Mouse (Mus musculus): ENCODE measurements around the gene Spata31d1a. TPM values are rescaled to one million over a fixed set of nuclear protein-coding genes. Genes with fewer than 3 reads are reported as not detected.

The Spata31d1a gene
- polyA plus RNA-seq (2011; ENCODE audit: insufficient read depth, insufficient read length, low replicate concordance, missing spikeins): not detected in 2 replicates

DNA sequence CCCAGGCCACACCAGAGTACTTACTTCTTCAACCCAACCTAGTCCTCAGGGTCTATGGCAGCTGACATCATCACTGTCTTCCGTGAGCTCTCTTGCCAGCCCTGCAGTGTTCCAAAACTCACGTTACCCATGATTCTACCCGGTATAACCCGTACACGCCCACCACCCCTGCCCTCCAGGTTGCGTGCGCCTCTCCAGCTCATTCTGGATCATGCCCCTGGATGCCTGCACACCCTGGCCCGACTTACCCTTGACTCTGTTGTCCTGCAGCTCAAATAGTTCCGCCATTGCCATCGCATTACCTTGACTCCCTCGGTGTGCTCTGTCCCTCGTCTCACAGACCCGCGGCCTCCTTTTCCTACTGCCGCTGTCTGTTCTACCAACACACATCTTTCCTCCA, at the start of gene Spata31d1a:
Gene Spata31d1a (minus strand): TSS at position 101 of the 400 bp plus-strand sequence.
- no peak within 1 kb of the TSS for H3K4me3 ChIP-seq (replicated peaks; ENCODE audit: control insufficient read depth, low read depth, low read length)
- TF ChIP-seq CTCF (IDR thresholded peaks at IDR 0.05; ENCODE audit: control insufficient read depth, insufficient read depth, low read length): no peak
- 86% methylated on average over 15 of the region's 15 CpGs for whole genome bisulfite sequencing

DNA sequence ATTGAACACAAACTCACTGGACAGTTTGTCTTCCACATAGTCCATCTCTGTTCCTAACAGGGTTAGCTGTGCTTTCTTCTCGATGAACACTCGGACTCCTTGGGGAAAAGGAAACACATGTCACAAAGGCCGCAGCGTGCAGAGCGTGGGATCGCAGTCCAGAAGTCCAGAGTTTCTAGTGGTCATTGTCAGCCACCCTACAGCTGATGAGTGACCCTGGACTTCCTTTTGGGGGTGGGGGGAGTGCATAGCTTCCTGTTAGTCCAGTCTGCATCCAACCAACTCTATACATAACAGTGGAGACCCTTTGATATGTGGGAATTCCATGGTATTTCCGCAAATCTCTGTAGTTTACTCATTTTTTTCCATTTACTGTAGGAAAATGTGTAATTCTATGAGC, 46.8 kb upstream of the Spata31d1a start:
- TF ChIP-seq POLR2A (IDR thresholded peaks at IDR 0.05; ENCODE audit: borderline replicate concordance, control insufficient read depth, low read depth, low read length) (no peak), CTCF (IDR thresholded peaks at IDR 0.05; ENCODE audit: control insufficient read depth, insufficient read depth, low read length) (no peak)
- no peak overlapping the region for H3K4me3 ChIP-seq (replicated peaks; ENCODE audit: control insufficient read depth, low read depth, low read length)
- H3K27ac ChIP-seq (ENCODE audit: control insufficient read depth, insufficient read depth, low read depth, low read length, poor library complexity): no peak overlapping the region
- WGBS: 93% methylated on average over 7 of the region's 7 CpGs
- H3K4me1 ChIP-seq (ENCODE audit: control insufficient read depth, insufficient read depth, low read length): no peaks in the 10 kb centered on the region; the same call in 1 of the 2 replicates

More for the DNA sequence above, at the start of gene Spata31d1a:
- no peak within 1 kb of the TSS for H3K27ac ChIP-seq (ENCODE audit: control insufficient read depth, insufficient read depth, low read depth, low read length, poor library complexity)
- H3K4me1 ChIP-seq (ENCODE audit: control insufficient read depth, insufficient read depth, low read length): no peaks in the 10 kb centered on the region

DNA sequence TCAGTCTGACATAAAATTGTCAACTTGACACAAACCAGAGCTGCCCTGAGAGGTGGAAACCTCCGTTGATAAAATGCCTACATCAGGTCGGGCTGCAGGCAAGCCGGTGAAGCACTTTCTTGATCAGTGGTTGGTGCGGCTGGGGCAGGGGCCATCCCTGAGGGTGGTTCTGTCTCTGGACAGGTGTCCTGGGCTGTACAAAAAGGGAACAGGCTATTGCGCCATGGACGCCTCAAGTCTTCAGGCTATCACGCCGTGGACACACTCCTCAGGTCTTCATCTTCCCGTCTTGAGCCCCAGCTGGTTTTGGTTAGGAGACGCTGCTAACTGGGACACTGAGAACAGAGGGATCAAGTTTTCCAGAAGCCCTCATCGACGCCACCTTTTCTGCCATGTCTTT, 40.2 kb upstream of the Spata31d1a start:
- H3K4me1 ChIP-seq (ENCODE audit: control insufficient read depth, insufficient read depth, low read length): no peaks in the 10 kb centered on the region; the same call in 1 of the 2 replicates
- TF ChIP-seq POLR2A (IDR thresholded peaks at IDR 0.05; ENCODE audit: borderline replicate concordance, control insufficient read depth, low read depth, low read length) (no peak), CTCF (IDR thresholded peaks at IDR 0.05; ENCODE audit: control insufficient read depth, insufficient read depth, low read length) (no peak)
- WGBS: 73% methylated on average over 12 of the region's 12 CpGs
- H3K4me3 ChIP-seq (replicated peaks; ENCODE audit: control insufficient read depth, low read depth, low read length): no peak overlapping the region
- no peak overlapping the region for H3K27ac ChIP-seq (ENCODE audit: control insufficient read depth, insufficient read depth, low read depth, low read length, poor library complexity)

DNA sequence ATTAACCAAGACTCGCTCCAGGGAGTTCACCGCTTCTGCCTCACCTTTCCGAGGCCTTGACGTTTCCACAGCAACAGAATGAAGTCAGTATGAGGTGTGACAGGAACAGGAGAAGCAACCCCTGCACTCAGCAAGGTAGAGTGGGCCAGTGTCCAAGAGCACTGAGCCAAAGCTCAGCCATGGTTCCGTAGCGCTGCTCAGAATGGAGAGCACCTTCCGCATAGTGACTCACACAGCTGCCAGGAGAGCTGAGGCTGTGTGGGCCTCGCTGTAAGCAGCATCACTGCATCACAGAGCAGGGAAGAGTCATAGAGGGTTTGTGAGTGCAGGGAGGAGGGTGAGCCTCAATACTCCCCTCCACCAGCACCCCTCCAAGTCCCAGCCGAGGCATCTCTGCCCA, 36.6 kb upstream of the Spata31d1a start, which contains the start of gene 1700014D04Rik:
Gene 1700014D04Rik (minus strand): TSS at position 42 of the 400 bp plus-strand sequence.
- no peaks in the 10 kb centered on the region for H3K4me1 ChIP-seq (ENCODE audit: control insufficient read depth, insufficient read depth, low read length)
- WGBS: 87% methylated on average over 9 of the region's 9 CpGs
- no peak for TF ChIP-seq POLR2A (IDR thresholded peaks at IDR 0.05; ENCODE audit: borderline replicate concordance, control insufficient read depth, low read depth, low read length)
- no peak for TF ChIP-seq CTCF (IDR thresholded peaks at IDR 0.05; ENCODE audit: control insufficient read depth, insufficient read depth, low read length)
- H3K4me3 ChIP-seq (replicated peaks; ENCODE audit: control insufficient read depth, low read depth, low read length): no peak within 1 kb of the TSS
- no peak within 1 kb of the TSS for H3K27ac ChIP-seq (ENCODE audit: control insufficient read depth, insufficient read depth, low read depth, low read length, poor library complexity)

DNA sequence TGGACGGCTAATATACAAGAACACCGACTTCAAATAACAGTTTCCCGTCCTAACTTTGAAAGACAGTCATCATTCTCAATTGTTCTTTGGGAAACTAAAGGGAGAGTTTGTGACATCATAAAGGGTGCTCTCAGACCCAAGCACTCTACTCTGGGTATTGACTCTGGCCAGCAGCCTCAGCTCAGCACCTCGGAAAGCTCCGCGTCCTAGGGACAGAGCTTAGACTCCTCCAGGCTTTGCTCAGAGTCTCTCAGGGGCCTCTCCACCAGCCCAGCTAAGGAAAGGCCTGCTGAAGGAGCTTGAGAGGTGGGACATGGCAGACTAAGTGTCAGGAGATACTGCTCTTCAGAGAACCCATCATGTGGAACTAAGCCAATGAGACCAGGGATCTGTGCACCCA, 36.0 kb upstream of the Spata31d1a start:
- Histone ChIP-seq H3K27ac (ENCODE audit: control insufficient read depth, insufficient read depth, low read depth, low read length, poor library complexity) (no peak overlapping the region), H3K4me1 (ENCODE audit: control insufficient read depth, insufficient read depth, low read length) (no peaks in the 10 kb centered on the region), H3K4me3 (replicated peaks; ENCODE audit: control insufficient read depth, low read depth, low read length) (no peak overlapping the region)
- WGBS: 87% methylated on average over 6 of the region's 6 CpGs
- no peak for TF ChIP-seq POLR2A (IDR thresholded peaks at IDR 0.05; ENCODE audit: borderline replicate concordance, control insufficient read depth, low read depth, low read length)
- TF ChIP-seq CTCF (IDR thresholded peaks at IDR 0.05; ENCODE audit: control insufficient read depth, insufficient read depth, low read length): no peak

DNA sequence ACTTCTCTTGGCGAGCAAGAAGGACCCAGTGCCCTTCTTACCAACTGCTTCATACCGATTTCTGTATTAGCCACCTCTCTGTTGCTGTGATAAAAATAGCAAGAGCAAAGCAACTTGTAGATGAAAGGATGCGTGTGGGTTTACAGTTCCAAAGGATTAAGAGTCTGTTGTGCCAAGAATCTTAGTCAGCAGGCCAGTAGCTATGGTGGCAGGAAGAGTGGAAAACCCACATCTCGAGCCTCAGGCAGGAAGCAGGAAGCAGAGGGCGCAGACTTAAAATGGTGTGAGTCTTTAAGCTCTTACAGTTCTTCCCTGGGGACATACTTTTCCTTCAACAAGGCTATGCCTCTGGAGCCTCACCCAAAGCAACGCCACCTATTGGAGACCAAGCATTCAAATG, 35.3 kb upstream of the Spata31d1a start:
- WGBS: 44% methylated on average over 6 of the region's 6 CpGs
- Histone ChIP-seq H3K4me3 (replicated peaks; ENCODE audit: control insufficient read depth, low read depth, low read length) (no peak overlapping the region), H3K4me1 (ENCODE audit: control insufficient read depth, insufficient read depth, low read length) (no peaks in the 10 kb centered on the region), H3K27ac (ENCODE audit: control insufficient read depth, insufficient read depth, low read depth, low read length, poor library complexity) (no peak overlapping the region)
- TF ChIP-seq CTCF (IDR thresholded peaks at IDR 0.05; ENCODE audit: control insufficient read depth, insufficient read depth, low read length): no peak
- no peak for TF ChIP-seq POLR2A (IDR thresholded peaks at IDR 0.05; ENCODE audit: borderline replicate concordance, control insufficient read depth, low read depth, low read length)

DNA sequence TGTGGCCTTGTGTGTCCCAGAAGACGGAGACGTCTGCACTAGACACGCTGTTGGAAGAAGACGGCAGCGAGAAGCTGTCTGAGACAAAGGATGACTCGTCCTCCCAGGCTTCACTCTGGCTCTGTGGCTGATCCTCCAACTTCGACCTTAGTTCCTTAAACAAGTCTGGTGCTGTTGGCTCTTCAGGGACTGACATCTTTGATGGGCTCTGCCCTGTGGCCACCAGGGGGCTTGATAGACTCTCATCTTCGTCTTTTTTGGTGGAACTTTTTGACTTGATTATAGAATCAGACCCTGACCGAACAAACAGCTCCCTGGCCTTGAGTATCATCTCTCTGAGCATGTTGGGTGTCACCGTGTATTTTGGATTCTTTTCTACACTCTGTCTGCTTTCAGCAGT, 31.6 kb upstream of the Spata31d1a start:
- Histone ChIP-seq H3K4me1 (ENCODE audit: control insufficient read depth, insufficient read depth, low read length) (no peaks in the 10 kb centered on the region; the same call in 1 of the 2 replicates), H3K27ac (ENCODE audit: control insufficient read depth, insufficient read depth, low read depth, low read length, poor library complexity) (no peak overlapping the region)
- TF ChIP-seq POLR2A (IDR thresholded peaks at IDR 0.05; ENCODE audit: borderline replicate concordance, control insufficient read depth, low read depth, low read length) (no peak), CTCF (IDR thresholded peaks at IDR 0.05; ENCODE audit: control insufficient read depth, insufficient read depth, low read length) (peak; percentile 50; the same call in 1 of the 2 replicates)

DNA sequence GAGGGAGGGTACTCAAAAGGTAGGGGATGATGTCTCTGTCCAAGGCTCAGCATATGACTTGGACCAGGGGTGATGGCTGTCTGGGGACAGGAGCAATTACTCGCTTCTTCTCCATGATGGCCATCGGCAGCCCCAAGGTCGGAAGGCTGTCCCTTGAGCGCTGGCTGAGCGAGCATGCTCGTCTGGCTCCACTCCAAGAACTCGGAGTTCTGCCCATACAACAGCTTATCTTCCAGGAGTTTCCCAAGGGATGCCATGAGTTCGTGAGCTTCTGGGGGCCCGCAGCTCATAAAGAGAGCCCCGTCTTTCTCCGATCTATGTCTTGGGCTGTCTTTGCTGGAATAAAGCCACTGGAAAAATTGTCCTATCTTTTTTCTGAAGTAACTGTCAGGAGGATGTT, 31.0 kb upstream of the Spata31d1a start:
- no peak for TF ChIP-seq POLR2A (IDR thresholded peaks at IDR 0.05; ENCODE audit: borderline replicate concordance, control insufficient read depth, low read depth, low read length)
- no peak for TF ChIP-seq CTCF (IDR thresholded peaks at IDR 0.05; ENCODE audit: control insufficient read depth, insufficient read depth, low read length)
- H3K4me3 ChIP-seq (replicated peaks; ENCODE audit: control insufficient read depth, low read depth, low read length): no peak overlapping the region
- H3K27ac ChIP-seq (ENCODE audit: control insufficient read depth, insufficient read depth, low read depth, low read length, poor library complexity): no peak overlapping the region
- H3K4me1 ChIP-seq (ENCODE audit: control insufficient read depth, insufficient read depth, low read length): no peaks in the 10 kb centered on the region; the same call in 1 of the 2 replicates
- 93% methylated on average over 11 of the region's 11 CpGs for WGBS

More for the DNA sequence above, 31.6 kb upstream of the Spata31d1a start:
- no peak overlapping the region for H3K4me3 ChIP-seq (replicated peaks; ENCODE audit: control insufficient read depth, low read depth, low read length)
- WGBS: 43% methylated on average over 10 of the region's 10 CpGs

DNA sequence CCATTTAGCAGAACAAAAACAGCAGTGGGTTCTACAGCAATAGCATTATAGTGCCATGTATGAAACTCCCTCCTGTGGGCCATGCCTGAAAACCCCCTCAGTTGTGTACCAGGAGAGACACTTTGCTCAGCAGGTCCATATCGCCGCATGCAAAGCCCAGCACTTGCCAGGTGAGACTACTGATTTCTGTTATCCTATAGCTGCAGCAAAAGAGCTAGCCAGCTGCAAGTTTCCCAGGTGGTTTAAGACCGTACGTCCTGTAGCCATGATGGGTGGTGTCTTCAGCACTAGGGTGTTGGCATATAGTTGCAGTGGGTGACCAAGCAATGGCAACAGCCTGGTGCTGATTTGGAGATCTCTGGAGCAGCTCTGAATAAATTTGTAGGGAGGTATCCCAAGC, 29.3 kb upstream of the Spata31d1a start:
- Histone ChIP-seq H3K4me1 (ENCODE audit: control insufficient read depth, insufficient read depth, low read length) (no peaks in the 10 kb centered on the region; the same call in 1 of the 2 replicates), H3K27ac (ENCODE audit: control insufficient read depth, insufficient read depth, low read depth, low read length, poor library complexity) (peak overlapping the region; percentile 85), H3K4me3 (replicated peaks; ENCODE audit: control insufficient read depth, low read depth, low read length) (no peak overlapping the region)
- TF ChIP-seq CTCF (IDR thresholded peaks at IDR 0.05; ENCODE audit: control insufficient read depth, insufficient read depth, low read length) (no peak), POLR2A (IDR thresholded peaks at IDR 0.05; ENCODE audit: borderline replicate concordance, control insufficient read depth, low read depth, low read length) (no peak)
- WGBS: 74% methylated on average over 4 of the region's 4 CpGs

All from bone marrow, adult 2 months (tissue).